Mouse (Mus musculus) frontal cortex, postnatal 36 days (tissue): ENCODE results near the gene Mthfd1l.

Source experiments
- DNase-seq, 2 experiments: peaks; one replicate each; pipeline ENCODE4 v3.0.0; 2022; ENCODE audit warnings: low spot score in 2 of 2

Mthfd1l gene

DNA sequence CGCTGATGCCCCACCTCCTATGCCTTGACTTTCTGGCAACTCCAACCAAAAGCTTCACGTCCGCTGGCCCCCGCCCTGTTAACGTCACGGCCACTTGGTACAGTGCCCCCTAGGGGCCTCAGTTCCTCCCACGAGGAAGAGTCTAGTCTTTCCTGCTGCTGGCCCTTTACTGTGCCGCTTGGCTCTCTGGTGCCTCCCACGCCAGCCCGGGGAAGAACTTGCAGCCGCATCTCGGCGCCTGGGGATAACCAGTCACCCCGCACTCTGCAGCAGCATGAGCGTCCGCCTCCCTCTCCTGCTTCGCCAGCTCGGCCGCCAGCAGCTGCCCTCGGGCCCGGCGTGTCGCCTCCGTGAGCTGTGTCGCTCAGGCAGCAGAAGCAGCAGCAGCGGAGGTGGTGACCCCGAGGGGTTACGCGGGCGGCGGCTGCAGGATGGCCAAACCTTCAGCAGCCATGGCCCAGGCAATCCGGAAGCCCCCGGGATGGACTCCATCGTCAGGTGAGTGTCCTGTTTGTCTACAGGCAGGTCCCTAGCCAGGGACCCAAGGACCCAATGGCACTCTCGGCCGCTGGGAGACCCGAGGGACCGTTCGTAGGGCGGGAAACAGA lies at the start of gene Mthfd1l:
Gene Mthfd1l (plus strand): TSS at position 138 of the 608 bp plus-strand sequence.
- peak; percentile 81 to 82 for DNase-seq

DNA sequence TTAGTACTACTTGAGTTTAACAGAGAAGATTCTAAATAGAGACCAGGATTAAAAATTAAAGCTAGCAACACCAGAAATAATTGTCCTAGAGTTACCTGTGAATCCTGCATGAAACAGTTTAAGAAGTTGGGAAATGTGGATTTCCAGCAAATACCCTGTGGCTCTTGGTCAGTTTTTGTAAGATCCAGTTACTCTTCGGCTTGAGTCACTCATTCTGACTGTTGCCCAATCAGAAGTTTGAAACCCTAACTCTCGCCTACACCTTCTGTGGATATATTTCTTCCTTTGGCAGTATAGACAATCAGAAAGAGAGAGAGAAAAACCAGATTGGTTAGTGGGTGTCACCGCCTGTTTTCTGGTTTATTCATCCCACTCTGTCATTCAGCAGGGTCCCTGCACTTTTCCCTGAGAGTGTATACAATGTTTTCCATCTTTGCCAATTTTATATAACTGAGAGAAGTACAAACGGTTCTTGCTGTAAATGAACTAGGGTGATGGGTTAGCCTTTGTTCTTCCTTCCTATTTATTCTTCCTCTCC lies 44.8 kb upstream of the Mthfd1l start:
- DNase-seq: no peak

GRCm38 (mm10) chr10:3931831-3932230 lies 41.1 kb upstream of the Mthfd1l start:
- no peak for DNase-seq

GRCm38 (mm10) chr10:3933311-3933940 lies 39.5 kb upstream of the Mthfd1l start:
- DNase-seq: no peak

- DNase-seq: no peak
Observed at GRCm38 (mm10) chr10:3936864-3937263, 36.1 kb upstream of the Mthfd1l start.

DNA sequence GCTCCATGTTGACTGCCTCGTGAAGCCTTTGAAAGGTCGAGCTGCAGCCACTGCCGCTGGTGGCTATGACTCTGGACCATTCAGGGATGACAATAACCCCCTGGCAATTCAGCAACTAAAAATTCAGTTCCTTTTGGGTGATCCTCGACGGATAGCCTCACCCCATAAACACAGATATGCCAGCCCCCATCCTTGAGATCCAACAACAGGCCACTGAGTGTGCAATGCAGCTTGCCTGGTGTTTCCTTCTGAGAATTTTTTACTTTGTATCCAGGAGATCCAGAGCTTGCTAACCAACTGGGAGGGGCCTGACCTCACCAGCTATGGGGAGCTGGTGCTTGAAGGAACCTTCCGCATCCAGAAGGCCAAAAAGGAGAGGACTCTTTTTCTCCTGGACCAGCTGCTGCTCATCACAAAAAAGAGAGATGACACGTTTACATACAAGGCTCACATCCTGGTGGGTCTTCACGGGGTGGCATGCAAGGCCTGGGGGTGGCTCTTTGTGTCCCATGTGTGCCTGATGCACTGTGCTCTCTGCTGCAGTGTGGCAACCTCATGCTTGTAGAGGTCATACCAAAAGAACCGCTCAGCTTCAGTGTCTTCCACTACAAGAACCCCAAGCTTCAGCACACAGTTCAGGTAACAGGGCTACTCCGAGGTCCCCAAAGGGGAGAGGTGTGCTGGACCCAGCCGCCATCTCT lies 32.9 kb upstream of the Mthfd1l start:
- DNase-seq: no peak

GRCm38 (mm10) chr10:3940596-3940975 lies 32.3 kb upstream of the Mthfd1l start:
- no peak for DNase-seq

GRCm38 (mm10) chr10:3941054-3941757 lies 31.7 kb upstream of the Mthfd1l start:
- DNase-seq: no peak

GRCm38 (mm10) chr10:3942289-3942688 lies 30.6 kb upstream of the Mthfd1l start:
- DNase-seq: no peak

- DNase-seq: peak; percentile 37 to 42
Observed at GRCm38 (mm10) chr10:3943492-3944395, 29.2 kb upstream of the Mthfd1l start.

GRCm38 (mm10) chr10:3946871-3947270 lies 26.0 kb upstream of the Mthfd1l start:
- DNase-seq: no peak

GRCm38 (mm10) chr10:3947346-3947745 lies 25.6 kb upstream of the Mthfd1l start:
- no peak for DNase-seq

- no peak for DNase-seq
Observed at GRCm38 (mm10) chr10:3949306-3949705, 23.6 kb upstream of the Mthfd1l start.

DNA sequence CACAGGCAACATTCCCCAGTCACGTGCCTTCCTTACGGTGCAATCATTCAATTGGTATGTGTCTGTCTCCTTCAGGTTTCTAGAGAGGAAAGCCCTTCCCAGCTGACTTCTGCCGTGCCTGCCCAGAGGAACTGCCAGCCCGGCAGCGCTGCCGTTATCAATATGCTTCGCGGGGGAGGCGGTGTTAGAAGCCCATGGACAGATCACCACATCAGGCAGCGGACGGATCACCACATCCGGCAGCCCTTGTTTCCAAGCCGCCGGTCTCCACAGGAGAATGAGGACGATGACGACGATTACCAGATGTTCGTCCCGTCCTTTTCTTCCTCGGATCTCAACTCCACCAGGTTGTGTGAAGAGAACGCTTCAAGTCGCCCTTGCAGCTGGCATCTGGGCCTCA lies 16.4 kb upstream of the Mthfd1l start:
- DNase-seq: no peak

GRCm38 (mm10) chr10:3958591-3958990 lies 14.3 kb upstream of the Mthfd1l start:
- no peak for DNase-seq

DNA sequence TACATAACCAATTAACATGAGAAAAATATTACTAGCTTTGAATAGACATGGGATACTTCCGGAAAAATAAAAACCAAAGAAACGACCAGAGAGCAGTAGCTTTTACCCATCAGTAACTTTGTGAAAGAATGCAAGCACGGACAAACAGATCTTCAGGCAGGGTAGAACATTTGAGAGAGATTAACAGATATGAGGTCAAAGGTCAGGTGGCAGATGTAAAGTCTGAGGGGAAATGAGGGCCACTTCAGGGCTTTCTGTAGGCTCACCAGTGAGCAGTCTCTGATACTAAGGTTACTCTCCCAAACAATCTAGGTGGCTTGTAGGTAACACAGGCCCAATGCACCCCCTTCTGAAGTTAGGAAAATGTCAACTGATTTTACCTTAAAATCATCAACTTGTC lies 3.9 kb upstream of the Mthfd1l start:
- no peak for DNase-seq

- no peak for DNase-seq
Observed at GRCm38 (mm10) chr10:3972237-3972636, 681 bp upstream of the Mthfd1l start.

DNA sequence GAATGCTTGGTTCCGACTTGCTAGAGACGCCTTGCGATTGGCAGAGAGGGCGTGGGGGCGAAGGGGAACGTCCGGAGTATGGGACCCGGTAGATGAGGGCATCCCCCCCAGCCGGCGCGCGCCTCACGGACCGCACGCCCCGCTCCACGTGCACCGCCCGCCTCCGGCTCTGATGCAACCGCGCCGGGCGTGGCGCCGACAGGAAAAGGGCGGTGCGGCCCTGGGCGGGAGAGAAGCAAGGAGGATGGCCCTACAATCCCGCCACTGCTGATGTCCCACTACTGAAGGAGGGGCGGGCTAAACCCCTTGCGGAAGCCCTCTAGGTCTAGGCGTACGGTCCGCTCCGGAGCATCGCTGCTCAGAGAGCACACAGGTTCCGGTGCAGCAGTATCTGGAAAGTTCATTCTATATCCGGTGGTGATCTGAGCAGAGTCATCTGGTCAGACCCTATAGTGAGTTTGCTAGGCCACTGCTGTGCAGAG lies 712 bp downstream of the Mthfd1l start:
- DNase-seq: peak; percentile 82 to 86

DNA sequence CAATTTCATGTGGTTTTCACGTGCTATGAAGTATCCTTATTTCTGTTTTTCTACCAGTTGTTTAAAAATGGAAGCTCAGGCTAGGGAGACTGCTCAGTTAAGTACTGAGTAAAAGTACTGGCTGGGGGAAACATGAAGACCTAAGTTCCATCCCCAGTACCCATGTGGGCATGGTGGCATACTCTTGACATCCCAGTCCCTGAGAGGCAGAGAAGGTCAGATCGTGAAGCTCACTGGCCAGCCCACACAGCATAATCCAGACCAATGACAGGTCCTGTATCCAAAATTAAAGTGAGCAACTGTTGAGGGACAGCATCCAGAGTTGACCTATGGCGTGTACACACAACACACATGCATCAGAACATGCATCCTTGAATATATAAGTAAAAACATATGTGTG lies 1.5 kb downstream of the Mthfd1l start:
- no peak for DNase-seq

GRCm38 (mm10) chr10:3975898-3976622 lies 3.1 kb downstream of the Mthfd1l start:
- no peak for DNase-seq
